Mouse (Mus musculus) cerebellum, adult 11-12 months (tissue): ENCODE measurements around the gene Med13l.

ENCODE experiments used
- DNase-seq: peaks from one replicate; pipeline ENCODE4 v3.0.0; 2022

The Med13l gene

GRCm38 (mm10) chr5:118595901-118596300 lies 35.4 kb downstream of the Med13l start:
- no peak for DNase-seq

- no peak for DNase-seq
These were observed 36.1 kb downstream of the Med13l start for GRCm38 (mm10) chr5:118596452-118597092.

- no peak for DNase-seq
These were observed 38.1 kb downstream of the Med13l start for GRCm38 (mm10) chr5:118598601-118599000.

- DNase-seq: no peak
These were observed 41.0 kb downstream of the Med13l start for GRCm38 (mm10) chr5:118601452-118601851.

GRCm38 (mm10) chr5:118602706-118603105 lies 42.2 kb downstream of the Med13l start:
- peak; percentile 72 for DNase-seq

GRCm38 (mm10) chr5:118605424-118606067 lies 45.1 kb downstream of the Med13l start:
- DNase-seq: no peak

- DNase-seq: peak; percentile 74
These were observed 46.2 kb downstream of the Med13l start for GRCm38 (mm10) chr5:118606636-118607035.

- no peak for DNase-seq
These were observed 47.4 kb downstream of the Med13l start for GRCm38 (mm10) chr5:118607900-118608299.

GRCm38 (mm10) chr5:118610468-118610867 lies 50.0 kb downstream of the Med13l start:
- no peak for DNase-seq

GRCm38 (mm10) chr5:118612956-118613631 lies 52.6 kb downstream of the Med13l start:
- no peak for DNase-seq

- no peak for DNase-seq
These were observed 53.2 kb downstream of the Med13l start for GRCm38 (mm10) chr5:118613704-118614103.

GRCm38 (mm10) chr5:118614116-118614515 lies 53.6 kb downstream of the Med13l start:
- DNase-seq: peak; percentile 69

- no peak for DNase-seq
These were observed 54.1 kb downstream of the Med13l start for GRCm38 (mm10) chr5:118614571-118614981.

- no peak for DNase-seq
These were observed 58.6 kb downstream of the Med13l start for GRCm38 (mm10) chr5:118618963-118619610.

- DNase-seq: no peak
These were observed 59.3 kb downstream of the Med13l start for GRCm38 (mm10) chr5:118619801-118620200.

GRCm38 (mm10) chr5:118620330-118620910 lies 59.9 kb downstream of the Med13l start:
- DNase-seq: no peak

- DNase-seq: no peak
These were observed 61.4 kb downstream of the Med13l start for GRCm38 (mm10) chr5:118621877-118622276.

GRCm38 (mm10) chr5:118622346-118622745 lies 61.9 kb downstream of the Med13l start:
- no peak for DNase-seq

- no peak for DNase-seq
These were observed 63.3 kb downstream of the Med13l start for GRCm38 (mm10) chr5:118623797-118624196.

GRCm38 (mm10) chr5:118627630-118628029 lies 67.2 kb downstream of the Med13l start:
- no peak for DNase-seq

- DNase-seq: no peak
These were observed 67.7 kb downstream of the Med13l start for GRCm38 (mm10) chr5:118628211-118628610.

GRCm38 (mm10) chr5:118632346-118632745 lies 71.9 kb downstream of the Med13l start:
- no peak for DNase-seq

- no peak for DNase-seq
These were observed 72.6 kb downstream of the Med13l start for GRCm38 (mm10) chr5:118633106-118633505.
